Mouse (Mus musculus): ENCODE measurements around the gene Taf5l. TPM values are rescaled to one million over a fixed set of nuclear protein-coding genes. Genes with fewer than 3 reads are reported as not detected.
A peak's percentile ranks its signal among the peaks of the same experiment; 100 is the strongest.

The Taf5l gene
- polyA plus RNA-seq, 1 experiment from 2014 or later, result 40.2 TPM

- DNase-seq (ENCODE audit: low spot score, missing footprints) (no peak), ATAC-seq (ENCODE audit: low FRiP score) (no peak)
- Histone ChIP-seq H3K4me2 (no peak overlapping the region), H3K36me3 (ENCODE audit: control insufficient read depth, insufficient read depth, low read length) (no peaks in the 10 kb centered on the region; the same call in 1 of the 2 replicates), H3K9ac (ENCODE audit: low read length) (no peak overlapping the region), H3K9me3 (ENCODE audit: control insufficient read depth, low read length) (no peaks in the 10 kb centered on the region), H3K4me3 (ENCODE audit: low read depth, low read length) (no peak overlapping the region), H3K27me3 (ENCODE audit: control insufficient read depth, insufficient read depth, low read length) (no peaks in the 10 kb centered on the region), H3K27ac (ENCODE audit: low read depth, low read length) (no peak overlapping the region), H3K4me1 (ENCODE audit: control insufficient read depth, insufficient read depth, low read length) (no peaks in the 10 kb centered on the region)
- 94% methylated on average over 3 of the region's 3 CpGs for WGBS
Measured at GRCm38 (mm10) chr8:123993997-123994396, 27.2 kb downstream of the Taf5l start.

- Histone ChIP-seq H3K9me3 (ENCODE audit: control insufficient read depth, low read length) (no peaks in the 10 kb centered on the region), H3K27ac (ENCODE audit: low read depth, low read length) (no peak overlapping the region), H3K4me1 (ENCODE audit: control insufficient read depth, insufficient read depth, low read length) (no peaks in the 10 kb centered on the region), H3K4me2 (no peak overlapping the region), H3K27me3 (ENCODE audit: control insufficient read depth, insufficient read depth, low read length) (no peaks in the 10 kb centered on the region), H3K9ac (ENCODE audit: low read length) (no peak overlapping the region), H3K36me3 (ENCODE audit: control insufficient read depth, insufficient read depth, low read length) (no peaks in the 10 kb centered on the region; the same call in 1 of the 2 replicates), H3K4me3 (ENCODE audit: low read depth, low read length) (no peak overlapping the region)
- WGBS, result 93% methylated on average over 5 of the region's 5 CpGs
- ATAC-seq (ENCODE audit: low FRiP score) (no peak), DNase-seq (ENCODE audit: low spot score, missing footprints) (no peak)
Measured at GRCm38 (mm10) chr8:123993597-123993996, 27.6 kb downstream of the Taf5l start.

- Histone ChIP-seq H3K36me3 (ENCODE audit: control insufficient read depth, insufficient read depth, low read length) (no peaks in the 10 kb centered on the region; the same call in 1 of the 2 replicates), H3K9ac (ENCODE audit: low read length) (no peak overlapping the region), H3K4me3 (ENCODE audit: low read depth, low read length) (no peak overlapping the region), H3K9me3 (ENCODE audit: control insufficient read depth, low read length) (no peaks in the 10 kb centered on the region), H3K4me2 (no peak overlapping the region), H3K27ac (ENCODE audit: low read depth, low read length) (no peak overlapping the region), H3K27me3 (ENCODE audit: control insufficient read depth, insufficient read depth, low read length) (no peaks in the 10 kb centered on the region), H3K4me1 (ENCODE audit: control insufficient read depth, insufficient read depth, low read length) (no peaks in the 10 kb centered on the region)
- no peak for ATAC-seq (ENCODE audit: low FRiP score)
- WGBS, result 89% methylated on average over 8 of the region's 8 CpGs
- DNase-seq (ENCODE audit: low spot score, missing footprints), result no peak
Measured at GRCm38 (mm10) chr8:123992587-123992986, 28.6 kb downstream of the Taf5l start.

GRCm38 (mm10) chr8:123990277-123991049 is 30.7 kb downstream of the Taf5l start:
- Histone ChIP-seq H3K4me3 (ENCODE audit: low read depth, low read length) (no peak overlapping the region), H3K27ac (ENCODE audit: low read depth, low read length) (no peak overlapping the region), H3K27me3 (ENCODE audit: control insufficient read depth, insufficient read depth, low read length) (no peaks in the 10 kb centered on the region), H3K9me3 (ENCODE audit: control insufficient read depth, low read length) (no peaks in the 10 kb centered on the region), H3K4me1 (ENCODE audit: control insufficient read depth, insufficient read depth, low read length) (no peaks in the 10 kb centered on the region), H3K4me2 (no peak overlapping the region), H3K36me3 (ENCODE audit: control insufficient read depth, insufficient read depth, low read length) (no peaks in the 10 kb centered on the region; the same call in 1 of the 2 replicates), H3K9ac (ENCODE audit: low read length) (no peak overlapping the region)
- DNase-seq (ENCODE audit: low spot score, missing footprints), result no peak
- no peak for ATAC-seq (ENCODE audit: low FRiP score)
- WGBS, result 89% methylated on average over 13 of the region's 13 CpGs

GRCm38 (mm10) chr8:123989128-123989527 is 32.1 kb downstream of the Taf5l start:
- no peaks in the 10 kb centered on the region for H3K9me3 ChIP-seq (ENCODE audit: control insufficient read depth, low read length)
- no peak overlapping the region for H3K4me3 ChIP-seq (ENCODE audit: low read depth, low read length)
- ATAC-seq (ENCODE audit: low FRiP score) (no peak), DNase-seq (ENCODE audit: low spot score, missing footprints) (no peak)
- no peak overlapping the region for H3K9ac ChIP-seq (ENCODE audit: low read length)
- no peaks in the 10 kb centered on the region for H3K36me3 ChIP-seq (ENCODE audit: control insufficient read depth, insufficient read depth, low read length)
- H3K4me2 ChIP-seq, result no peak overlapping the region
- H3K27ac ChIP-seq (ENCODE audit: low read depth, low read length), result no peak overlapping the region; the same call in 1 of the 2 replicates
- no peaks in the 10 kb centered on the region for H3K4me1 ChIP-seq (ENCODE audit: control insufficient read depth, insufficient read depth, low read length)
- WGBS, result 81% methylated on average over 7 of the region's 7 CpGs
- no peaks in the 10 kb centered on the region for H3K27me3 ChIP-seq (ENCODE audit: control insufficient read depth, insufficient read depth, low read length)

- Histone ChIP-seq H3K36me3 (ENCODE audit: control insufficient read depth, insufficient read depth, low read length) (no peaks in the 10 kb centered on the region), H3K9me3 (ENCODE audit: control insufficient read depth, low read length) (no peaks in the 10 kb centered on the region), H3K9ac (ENCODE audit: low read length) (no peak overlapping the region), H3K4me2 (no peak overlapping the region), H3K4me3 (ENCODE audit: low read depth, low read length) (no peak overlapping the region), H3K27ac (ENCODE audit: low read depth, low read length) (no peak overlapping the region; the same call in 1 of the 2 replicates), H3K27me3 (ENCODE audit: control insufficient read depth, insufficient read depth, low read length) (no peaks in the 10 kb centered on the region), H3K4me1 (ENCODE audit: control insufficient read depth, insufficient read depth, low read length) (no peaks in the 10 kb centered on the region)
- ATAC-seq (ENCODE audit: low FRiP score) (no peak), DNase-seq (ENCODE audit: low spot score, missing footprints) (no peak)
- WGBS, result 79% methylated on average over 6 of the region's 6 CpGs
Measured at GRCm38 (mm10) chr8:123988605-123989038, 32.6 kb downstream of the Taf5l start.

GRCm38 (mm10) chr8:123982826-123983400 is 38.3 kb downstream of the Taf5l start, which contains the start of gene Abcb10:
Abcb10 (minus strand) TSS chr8:123983122.
- ATAC-seq (ENCODE audit: low FRiP score), result peak; percentile 92
- WGBS, result under 1% methylated on average over 49 of the region's 56 CpGs
- no peaks in the 10 kb centered on the region for H3K9me3 ChIP-seq (ENCODE audit: control insufficient read depth, low read length)

GRCm38 (mm10) chr8:123982291-123982793 is 38.9 kb downstream of the Taf5l start:
- DNase-seq (ENCODE audit: low spot score, missing footprints), result peak; percentile 94
- peak; percentile 52 for ATAC-seq (ENCODE audit: low FRiP score)
- Histone ChIP-seq H3K36me3 (ENCODE audit: control insufficient read depth, insufficient read depth, low read length) (no peaks in the 10 kb centered on the region), H3K27ac (ENCODE audit: low read depth, low read length) (peak overlapping the region; percentile 70; the same call in 1 of the 2 replicates), H3K4me2 (peak overlapping the region; percentile 95), H3K4me1 (ENCODE audit: control insufficient read depth, insufficient read depth, low read length) (peaks cover 5% of the 10 kb centered on the region; the same call in 1 of the 2 replicates), H3K4me3 (ENCODE audit: low read depth, low read length) (peak overlapping the region; percentile 84), H3K9ac (ENCODE audit: low read length) (peak overlapping the region; percentile 82), H3K27me3 (ENCODE audit: control insufficient read depth, insufficient read depth, low read length) (no peaks in the 10 kb centered on the region; the same call in 1 of the 2 replicates), H3K9me3 (ENCODE audit: control insufficient read depth, low read length) (no peaks in the 10 kb centered on the region)
- 1% methylated on average over 45 of the region's 48 CpGs for WGBS

More at GRCm38 (mm10) chr8:123982826-123983400, 38.3 kb downstream of the Taf5l start, which contains the start of gene Abcb10:
- Histone ChIP-seq H3K27ac (ENCODE audit: low read depth, low read length) (peak within 1 kb of the TSS; percentile 70), H3K27me3 (ENCODE audit: control insufficient read depth, insufficient read depth, low read length) (no peaks in the 10 kb centered on the region; the same call in 1 of the 2 replicates), H3K4me1 (ENCODE audit: control insufficient read depth, insufficient read depth, low read length) (peaks cover 5% of the 10 kb centered on the region; the same call in 1 of the 2 replicates), H3K4me3 (ENCODE audit: low read depth, low read length) (peak within 1 kb of the TSS; percentile 84), H3K36me3 (ENCODE audit: control insufficient read depth, insufficient read depth, low read length) (no peaks in the 10 kb centered on the region), H3K4me2 (peak within 1 kb of the TSS; percentile 95), H3K9ac (ENCODE audit: low read length) (peak within 1 kb of the TSS; percentile 82)
- peak; percentile 99 for DNase-seq (ENCODE audit: low spot score, missing footprints)

GRCm38 (mm10) chr8:123981674-123982073 is 39.5 kb downstream of the Taf5l start:
- peak overlapping the region; percentile 95 for H3K4me2 ChIP-seq
- no peak for ATAC-seq (ENCODE audit: low FRiP score)
- 65% methylated on average over 4 of the region's 4 CpGs for WGBS
- H3K9me3 ChIP-seq (ENCODE audit: control insufficient read depth, low read length), result no peaks in the 10 kb centered on the region
- no peak for DNase-seq (ENCODE audit: low spot score, missing footprints)
- H3K27me3 ChIP-seq (ENCODE audit: control insufficient read depth, insufficient read depth, low read length), result no peaks in the 10 kb centered on the region; the same call in 1 of the 2 replicates
- H3K27ac ChIP-seq (ENCODE audit: low read depth, low read length), result no peak overlapping the region
- H3K9ac ChIP-seq (ENCODE audit: low read length), result peak overlapping the region; percentile 22
- H3K36me3 ChIP-seq (ENCODE audit: control insufficient read depth, insufficient read depth, low read length), result no peaks in the 10 kb centered on the region
- peak overlapping the region; percentile 84 for H3K4me3 ChIP-seq (ENCODE audit: low read depth, low read length)
- peaks cover 5% of the 10 kb centered on the region; the same call in 1 of the 2 replicates for H3K4me1 ChIP-seq (ENCODE audit: control insufficient read depth, insufficient read depth, low read length)

Measured in midbrain, embryonic 11.5 days (tissue).